Mouse (Mus musculus) embryonic facial prominence, embryonic 12.5 days (tissue): ENCODE measurements at regions not wholly inside any gene's neighbourhood (a gene's known extent, or its start where the extent isn't known, plus 50 kb on each side); places are given as distances from the start of the nearest gene placed in this dataset.
A peak's percentile ranks its signal among the peaks of the same experiment; 100 is the strongest.

Source experiments
- ATAC-seq: fragments of 200-750 bp; cut with Nextera tagmentation; 2 replicates; pipeline ENCODE4 v1.8.0; 2017; ENCODE audit not compliant: insufficient number of reproducible peaks, insufficient read depth, low FRiP score, low TSS enrichment
- H3K27ac ChIP-seq: fragments of 300-500 bp; sonication (generic); 2 replicates; pipeline ENCODE4 v1.5.1; 2016; ENCODE audit warnings: mild to moderate bottlenecking
- H3K27me3 ChIP-seq: fragments of 300-500 bp; sonication (generic); 2 replicates; pipeline ENCODE4 v1.6.1; 2016; ENCODE audit warnings: mild to moderate bottlenecking, moderate library complexity
- H3K36me3 ChIP-seq: fragments of 300-500 bp; sonication (generic); 2 replicates; pipeline ENCODE4 v1.6.1; 2016; ENCODE audit warnings: mild to moderate bottlenecking
- H3K4me1 ChIP-seq: fragments of 300-500 bp; sonication (generic); 2 replicates; pipeline ENCODE4 v1.6.1; 2016
- H3K4me2 ChIP-seq: fragments of 300-500 bp; sonication (generic); replicated peaks from 2 replicates; pipeline ENCODE4 v1.6.1; 2016; ENCODE audit warnings: mild to moderate bottlenecking, moderate library complexity
- H3K4me3 ChIP-seq: fragments of 300-500 bp; sonication (generic); 2 replicates; pipeline ENCODE4 v1.5.1; 2016; ENCODE audit warnings: mild to moderate bottlenecking
- H3K9ac ChIP-seq: fragments of 300-500 bp; sonication (generic); 2 replicates; pipeline ENCODE4 v1.6.1; 2016; ENCODE audit warnings: mild to moderate bottlenecking, moderate library complexity
- H3K9me3 ChIP-seq: fragments of 300-500 bp; sonication (generic); 2 replicates; pipeline ENCODE4 v1.6.1; 2016; ENCODE audit warnings: mild to moderate bottlenecking, moderate library complexity
- WGBS: fragments of 180-500 bp; shearing (Covaris S2); methylation state at CpG from one replicate; pipeline ENCODE4 v1.1.7; 2016; 5-methylcytosine and 5-hydroxymethylcytosine counted together

- H3K27ac ChIP-seq = peak overlapping the region; percentile 41; the same call in 1 of the 2 replicates
- H3K9me3 ChIP-seq = no peaks in the 10 kb centered on the region
- H3K9ac ChIP-seq = no peak overlapping the region
- peaks cover 24% of the 10 kb centered on the region for H3K4me1 ChIP-seq
- H3K27me3 ChIP-seq = no peaks in the 10 kb centered on the region
- no peak for ATAC-seq
- H3K36me3 ChIP-seq = 0 out of 2 replicates have a peak, but pooled peaks cover 2% of the 10 kb centered on the region
- 70% methylated on average over 8 of the region's 8 CpGs for WGBS
- H3K4me3 ChIP-seq = no peak overlapping the region
- H3K4me2 ChIP-seq = no peak overlapping the region
Observed at GRCm38 (mm10) chr9:41526126-41526525, 364.6 kb upstream of the Ubash3b start.

- H3K27me3 ChIP-seq = no peaks in the 10 kb centered on the region
- H3K4me3 ChIP-seq = no peak overlapping the region
- peak overlapping the region; percentile 41; the same call in 1 of the 2 replicates for H3K27ac ChIP-seq
- H3K36me3 ChIP-seq = 0 out of 2 replicates have a peak, but pooled peaks cover 2% of the 10 kb centered on the region
- ATAC-seq = no peak
- H3K4me1 ChIP-seq = peaks cover 24% of the 10 kb centered on the region
- H3K4me2 ChIP-seq = no peak overlapping the region
- 57% methylated on average over 1 of the region's 1 CpGs for WGBS
- no peak overlapping the region for H3K9ac ChIP-seq
- H3K9me3 ChIP-seq = no peaks in the 10 kb centered on the region
Observed at GRCm38 (mm10) chr9:41525534-41525933, 364.0 kb upstream of the Ubash3b start.

GRCm38 (mm10) chr9:41524591-41524990 lies 363.1 kb upstream of the Ubash3b start:
- H3K36me3 ChIP-seq = 0 out of 2 replicates have a peak, but pooled peaks cover 2% of the 10 kb centered on the region
- no peak overlapping the region for H3K4me2 ChIP-seq
- H3K27ac ChIP-seq = peak overlapping the region; percentile 86
- H3K9ac ChIP-seq = peak overlapping the region; percentile 36; the same call in 1 of the 2 replicates
- no peaks in the 10 kb centered on the region for H3K27me3 ChIP-seq
- H3K9me3 ChIP-seq = no peaks in the 10 kb centered on the region
- ATAC-seq = no peak
- peaks cover 24% of the 10 kb centered on the region for H3K4me1 ChIP-seq
- WGBS = 49% methylated on average over 7 of the region's 7 CpGs
- no peak overlapping the region for H3K4me3 ChIP-seq

DNA sequence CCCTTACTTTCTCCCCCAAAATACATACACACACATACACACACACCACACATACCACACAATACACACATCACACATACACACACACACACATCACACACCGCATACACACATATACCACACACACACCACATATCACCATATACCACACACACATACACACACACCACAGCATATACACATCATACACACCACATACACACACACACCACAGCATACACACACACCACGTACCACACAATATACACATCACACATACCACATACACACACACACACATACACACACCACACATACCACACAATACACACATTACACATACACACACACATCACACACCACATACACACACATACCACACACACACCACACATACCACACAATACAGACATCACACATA lies 362.5 kb upstream of the Ubash3b start:
- WGBS = 98% methylated on average over 2 of the region's 2 CpGs
- Histone ChIP-seq H3K27ac (peak overlapping the region; percentile 86), H3K9me3 (no peaks in the 10 kb centered on the region), H3K4me1 (peaks cover 24% of the 10 kb centered on the region), H3K36me3 (0 out of 2 replicates have a peak, but pooled peaks cover 2% of the 10 kb centered on the region), H3K4me3 (no peak overlapping the region), H3K4me2 (no peak overlapping the region), H3K27me3 (no peaks in the 10 kb centered on the region), H3K9ac (peak overlapping the region; percentile 36; the same call in 1 of the 2 replicates)
- ATAC-seq = no peak

DNA sequence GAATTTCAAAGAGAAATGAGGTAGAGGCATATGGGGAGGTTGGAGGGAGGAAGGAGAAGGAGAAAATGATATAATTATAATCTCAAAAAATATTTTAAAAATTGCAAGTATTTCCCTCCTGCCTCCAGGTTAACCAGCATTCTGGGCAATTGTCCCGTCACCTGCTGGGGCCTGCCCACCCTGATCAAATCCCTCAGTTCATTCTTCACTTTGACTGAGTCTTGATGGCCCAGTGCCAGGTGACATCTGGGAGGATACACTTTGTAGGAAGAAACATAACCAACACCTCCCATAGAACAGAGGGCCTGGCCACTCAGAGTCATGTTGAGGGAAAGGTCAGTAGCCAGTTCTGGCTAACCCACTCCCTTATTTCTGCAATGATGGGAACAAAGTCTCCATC lies 360.8 kb upstream of the Ubash3b start:
- Histone ChIP-seq H3K9ac (no peak overlapping the region), H3K9me3 (no peaks in the 10 kb centered on the region), H3K4me3 (no peak overlapping the region), H3K4me2 (no peak overlapping the region), H3K27ac (no peak overlapping the region), H3K36me3 (no peaks in the 10 kb centered on the region), H3K4me1 (peaks cover 30% of the 10 kb centered on the region), H3K27me3 (no peaks in the 10 kb centered on the region)
- WGBS = 87% methylated on average over 1 of the region's 1 CpGs
- no peak for ATAC-seq

DNA sequence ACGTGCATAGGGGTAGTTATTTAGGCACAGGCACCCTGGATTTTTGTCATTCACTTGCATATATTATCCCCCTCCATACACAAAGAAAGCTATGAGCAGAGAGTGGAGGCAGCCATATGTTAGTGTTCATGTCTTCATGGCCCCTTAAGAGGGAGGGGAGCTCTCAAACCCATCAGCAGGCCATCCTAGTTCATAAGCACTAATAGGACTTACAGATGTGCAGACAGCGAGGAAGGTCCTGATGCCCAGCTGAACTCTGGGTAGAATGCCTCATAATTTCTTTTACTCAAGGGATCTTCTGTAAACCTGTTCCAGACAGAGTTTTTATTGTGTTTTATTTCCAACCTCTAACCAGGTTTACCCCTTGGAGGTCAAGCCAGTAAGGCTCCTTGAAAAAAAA lies 356.3 kb upstream of the Ubash3b start:
- Histone ChIP-seq H3K27me3 (no peaks in the 10 kb centered on the region), H3K27ac (no peak overlapping the region), H3K36me3 (no peaks in the 10 kb centered on the region), H3K9me3 (no peaks in the 10 kb centered on the region), H3K4me1 (peaks cover 19% of the 10 kb centered on the region; the same call in 1 of the 2 replicates), H3K4me3 (no peak overlapping the region), H3K9ac (no peak overlapping the region), H3K4me2 (no peak overlapping the region)
- 62% methylated on average over 2 of the region's 2 CpGs for WGBS
- ATAC-seq = no peak

GRCm38 (mm10) chr9:41517053-41517696 lies 355.7 kb upstream of the Ubash3b start:
- no peak overlapping the region for H3K4me3 ChIP-seq
- H3K9ac ChIP-seq = no peak overlapping the region
- WGBS = 56% methylated on average over 2 of the region's 2 CpGs
- no peaks in the 10 kb centered on the region for H3K36me3 ChIP-seq
- ATAC-seq = no peak
- H3K4me1 ChIP-seq = peaks cover 19% of the 10 kb centered on the region; the same call in 1 of the 2 replicates
- H3K27ac ChIP-seq = peak overlapping the region; percentile 30; the same call in 1 of the 2 replicates
- no peaks in the 10 kb centered on the region for H3K9me3 ChIP-seq
- no peaks in the 10 kb centered on the region for H3K27me3 ChIP-seq
- H3K4me2 ChIP-seq = no peak overlapping the region

DNA sequence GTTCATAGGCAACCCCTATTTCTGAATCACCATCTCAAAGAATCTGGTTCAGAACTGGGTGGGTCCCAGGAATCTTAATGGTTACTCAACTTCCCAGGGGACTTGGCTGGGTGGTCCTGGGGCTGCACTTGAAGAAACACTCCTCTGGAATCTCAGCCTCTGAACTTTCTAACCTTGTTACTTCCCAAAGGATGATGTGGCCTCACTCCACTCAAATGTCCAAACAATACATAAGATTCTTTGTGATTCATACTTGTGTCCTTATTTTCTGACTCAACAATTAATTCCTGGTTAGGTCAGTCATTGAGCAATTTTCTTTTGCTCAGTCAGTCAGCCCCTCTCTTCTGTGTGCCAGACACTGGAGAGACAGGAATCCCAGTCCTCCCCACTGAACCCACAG lies 353.7 kb upstream of the Ubash3b start:
- Histone ChIP-seq H3K27me3 (no peaks in the 10 kb centered on the region), H3K9me3 (no peaks in the 10 kb centered on the region), H3K27ac (no peak overlapping the region), H3K4me1 (peaks cover 19% of the 10 kb centered on the region; the same call in 1 of the 2 replicates), H3K4me2 (no peak overlapping the region), H3K36me3 (0 out of 2 replicates have a peak, but pooled peaks cover under 1% of the 10 kb centered on the region), H3K9ac (no peak overlapping the region), H3K4me3 (no peak overlapping the region)
- no peak for ATAC-seq

- WGBS = 19% methylated on average over 1 of the region's 1 CpGs
- peaks cover 14% of the 10 kb centered on the region; the same call in 1 of the 2 replicates for H3K36me3 ChIP-seq
- H3K9ac ChIP-seq = no peak overlapping the region
- no peak overlapping the region for H3K4me2 ChIP-seq
- no peaks in the 10 kb centered on the region for H3K27me3 ChIP-seq
- H3K27ac ChIP-seq = no peak overlapping the region; the same call in 1 of the 2 replicates
- no peak for ATAC-seq
- H3K9me3 ChIP-seq = no peaks in the 10 kb centered on the region
- no peak overlapping the region for H3K4me3 ChIP-seq
- H3K4me1 ChIP-seq = peaks cover 19% of the 10 kb centered on the region; the same call in 1 of the 2 replicates
Observed at GRCm38 (mm10) chr9:41513701-41514100, 352.2 kb upstream of the Ubash3b start.

GRCm38 (mm10) chr9:41509597-41509996 lies 348.1 kb upstream of the Ubash3b start:
- Histone ChIP-seq H3K9me3 (no peaks in the 10 kb centered on the region), H3K4me3 (no peak overlapping the region), H3K9ac (no peak overlapping the region), H3K4me1 (no peaks in the 10 kb centered on the region), H3K36me3 (peaks cover 32% of the 10 kb centered on the region), H3K4me2 (no peak overlapping the region), H3K27ac (no peak overlapping the region), H3K27me3 (no peaks in the 10 kb centered on the region)
- 84% methylated on average over 2 of the region's 2 CpGs for WGBS
- no peak for ATAC-seq

- no peak overlapping the region for H3K4me2 ChIP-seq
- WGBS = 97% methylated on average over 5 of the region's 5 CpGs
- H3K4me1 ChIP-seq = no peaks in the 10 kb centered on the region
- H3K36me3 ChIP-seq = peaks cover 32% of the 10 kb centered on the region
- ATAC-seq = no peak
- H3K9me3 ChIP-seq = no peaks in the 10 kb centered on the region
- no peak overlapping the region for H3K4me3 ChIP-seq
- no peak overlapping the region for H3K9ac ChIP-seq
- no peak overlapping the region for H3K27ac ChIP-seq
- H3K27me3 ChIP-seq = no peaks in the 10 kb centered on the region
Observed at GRCm38 (mm10) chr9:41508746-41509145, 347.2 kb upstream of the Ubash3b start.

GRCm38 (mm10) chr9:41498326-41498725 lies 336.8 kb upstream of the Ubash3b start:
- Histone ChIP-seq H3K27me3 (no peaks in the 10 kb centered on the region), H3K9me3 (no peaks in the 10 kb centered on the region), H3K4me1 (no peaks in the 10 kb centered on the region), H3K4me3 (no peak overlapping the region), H3K27ac (no peak overlapping the region), H3K4me2 (no peak overlapping the region), H3K9ac (no peak overlapping the region), H3K36me3 (peaks cover 14% of the 10 kb centered on the region)
- no peak for ATAC-seq
- 70% methylated on average over 5 of the region's 5 CpGs for whole genome bisulfite sequencing
